Mouse (Mus musculus): ENCODE results near the gene Anxa2. TPM values are rescaled to one million over a fixed set of nuclear protein-coding genes. Genes with fewer than 3 reads are reported as not detected.
A peak's percentile ranks its signal among the peaks of the same experiment; 100 is the strongest.

The Anxa2 gene
- total RNA-seq (2021), result 100 to 1,000 TPM; 251 to 268 TPM

DNA sequence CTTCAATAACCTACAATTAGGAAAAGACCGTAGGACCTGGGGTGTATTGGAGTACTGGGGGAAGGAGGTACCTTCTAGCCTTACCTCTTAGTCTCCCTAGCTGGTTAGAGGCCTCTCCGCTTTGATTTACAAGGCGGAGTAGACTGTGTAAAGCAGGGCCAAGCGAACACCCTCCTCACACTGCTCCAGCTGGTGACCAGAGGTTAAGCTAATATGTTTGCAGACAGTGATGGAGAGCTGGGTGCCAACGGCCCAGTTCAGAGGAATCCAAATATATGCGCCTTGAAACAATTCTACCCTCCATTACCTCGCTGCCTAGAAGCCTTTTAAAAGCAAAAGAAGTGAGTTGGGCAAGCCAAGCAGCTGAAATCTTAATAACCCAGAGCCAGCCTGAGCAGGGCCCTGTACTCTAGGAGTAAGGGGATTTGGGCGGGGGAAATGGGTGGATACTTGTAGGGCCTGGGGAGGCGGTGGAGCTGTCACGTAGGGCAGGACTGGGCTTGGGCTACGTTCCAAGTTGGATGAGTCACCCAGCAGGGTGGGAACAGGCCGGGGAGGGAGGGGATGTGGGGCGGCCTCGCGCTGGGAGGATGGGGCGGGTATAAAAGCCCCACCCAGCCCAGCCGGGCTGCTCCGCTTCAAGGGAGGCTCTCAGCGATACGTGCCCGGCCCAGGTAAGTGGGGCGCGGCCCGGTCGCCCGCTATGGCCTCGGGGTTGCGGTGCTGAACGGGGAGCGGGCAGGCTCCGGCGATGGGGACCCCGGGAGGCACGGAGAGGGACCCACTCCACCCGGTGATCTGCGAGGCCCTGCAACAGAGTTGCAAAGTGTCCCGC lies at the start of gene Anxa2:
TSS of gene Anxa2 (plus strand) at position 555 of the 835 bp plus-strand sequence.
- peak; percentile 97 for DNase-seq

DNA sequence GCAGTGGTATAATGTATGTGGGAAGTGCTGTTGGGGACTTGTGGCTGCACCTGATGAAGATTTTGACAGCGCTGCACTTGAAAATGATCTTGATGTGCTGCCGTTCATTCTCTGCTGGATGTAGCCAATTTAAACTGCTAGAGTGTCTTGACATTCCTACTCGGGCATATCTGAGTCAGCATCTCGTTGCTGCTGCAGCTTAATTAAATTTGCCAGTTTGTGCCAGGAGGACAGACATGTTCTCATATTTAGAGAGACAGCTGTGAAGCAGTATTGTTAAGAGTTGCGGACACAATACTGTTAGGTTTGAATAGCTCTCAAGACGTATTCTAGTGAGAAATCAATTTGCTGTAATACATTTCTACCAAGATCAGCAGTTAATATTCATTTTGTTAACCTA lies 48.7 kb upstream of the Anxa2 start:
- DNase-seq, result no peak

DNA sequence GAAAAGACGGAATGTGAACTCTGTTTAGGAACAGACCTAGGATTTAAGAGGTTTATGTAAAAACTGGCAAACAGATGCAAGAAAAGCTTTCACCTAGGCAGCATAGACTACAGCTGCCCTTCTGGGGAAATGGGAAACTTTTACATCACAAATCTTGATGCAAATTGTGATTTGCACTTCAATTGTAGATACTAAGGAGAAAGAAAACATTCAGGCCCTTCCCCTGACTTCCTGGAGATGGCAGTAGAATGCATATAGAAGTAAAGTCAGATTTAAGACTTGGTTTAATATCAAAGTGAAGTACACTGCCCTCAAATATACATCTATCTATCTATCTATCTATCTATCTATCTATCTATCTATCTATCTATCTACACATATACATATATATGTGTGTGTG lies 33.9 kb upstream of the Anxa2 start:
- no peak for DNase-seq

DNA sequence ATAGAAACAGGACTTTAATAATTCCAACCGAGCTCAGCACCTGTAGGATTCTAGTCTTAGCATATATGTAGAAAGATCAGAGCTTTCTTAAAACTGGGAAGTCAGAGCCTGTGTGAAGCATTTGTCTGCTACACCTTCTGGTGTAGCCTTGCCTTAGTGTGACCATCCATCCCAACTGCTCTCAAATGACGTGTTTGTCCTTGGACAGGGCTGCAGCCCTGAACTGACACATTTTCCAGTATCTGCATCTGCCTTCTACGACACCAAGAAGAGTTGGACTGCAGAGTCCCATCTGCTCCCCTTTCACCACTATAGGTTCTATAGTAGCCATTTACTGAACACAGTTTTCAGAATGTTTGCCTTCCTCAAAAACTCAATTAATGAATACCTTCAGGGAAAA lies 22.9 kb upstream of the Anxa2 start:
- DNase-seq, result no peak

DNA sequence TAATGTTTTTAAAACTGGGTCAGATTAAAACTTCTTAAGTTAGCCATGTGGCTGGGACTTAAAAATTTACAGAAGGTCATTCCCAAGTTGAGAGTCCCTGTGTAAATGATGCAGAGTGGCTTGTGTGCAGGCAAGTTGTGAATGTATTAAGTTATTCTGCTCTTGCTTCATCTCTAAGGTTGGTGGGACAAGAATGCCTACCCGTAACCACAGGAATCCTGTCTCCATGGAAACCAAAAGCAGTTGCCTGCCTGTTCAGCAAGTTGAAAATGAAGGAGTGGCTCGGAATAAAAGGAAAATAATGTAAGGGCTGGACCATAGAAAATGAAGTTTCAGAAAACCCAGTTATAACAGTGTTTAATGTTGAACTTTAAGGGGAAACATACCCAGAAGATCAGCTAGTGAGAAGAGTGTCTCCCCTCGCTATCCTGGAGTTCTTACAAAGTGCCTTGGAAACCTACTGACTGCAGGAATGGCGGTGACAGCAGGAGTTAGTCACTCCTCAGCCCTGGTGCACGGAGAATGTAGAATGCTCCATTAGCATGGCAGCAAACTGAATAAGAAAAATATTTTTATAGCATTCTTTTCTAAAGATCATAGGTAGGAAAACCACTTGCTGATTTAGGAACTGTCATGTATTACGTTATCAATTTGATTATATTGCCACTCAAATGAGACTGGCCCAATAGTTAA lies 21.4 kb upstream of the Anxa2 start:
- DNase-seq, result no peak

DNA sequence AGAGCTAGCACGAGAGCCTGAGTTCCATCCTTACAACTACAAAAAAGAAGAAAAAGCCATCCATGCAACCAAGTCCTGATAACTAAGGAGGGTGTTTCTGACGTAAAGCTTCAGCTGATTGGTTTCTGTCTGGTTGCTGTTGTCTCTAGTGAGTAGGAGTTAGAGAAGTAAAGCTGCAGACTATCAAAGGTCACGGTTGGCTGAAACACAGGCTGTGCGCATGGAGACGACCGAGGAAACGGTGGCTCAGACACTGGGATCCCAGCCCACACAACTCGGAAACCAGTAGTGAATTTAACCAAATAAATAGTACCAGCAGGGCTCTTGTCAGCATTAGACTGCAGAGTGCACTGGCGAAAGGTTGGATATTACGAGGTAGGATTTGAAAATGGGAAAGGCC lies 18.2 kb upstream of the Anxa2 start:
- no peak for DNase-seq

DNA sequence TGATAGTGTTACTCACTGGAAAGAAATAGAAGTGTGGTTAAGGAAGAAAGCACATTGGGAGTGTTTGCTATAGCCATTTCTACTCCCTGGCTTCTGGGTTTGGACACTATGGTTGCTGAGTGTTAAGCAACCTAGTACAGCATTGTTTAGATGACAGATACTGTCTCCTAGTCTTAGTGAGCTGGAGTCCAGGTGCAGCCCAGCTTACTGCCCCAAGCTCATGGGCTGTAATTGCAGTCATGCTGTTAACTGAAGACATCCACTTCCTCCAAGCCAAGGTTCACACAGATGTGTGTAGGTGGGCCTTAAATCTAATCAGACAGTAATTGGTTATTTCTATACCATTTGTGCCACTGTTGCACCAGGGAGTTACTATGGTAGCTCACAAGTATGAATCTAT lies 17.8 kb upstream of the Anxa2 start:
- DNase-seq, result no peak

DNA sequence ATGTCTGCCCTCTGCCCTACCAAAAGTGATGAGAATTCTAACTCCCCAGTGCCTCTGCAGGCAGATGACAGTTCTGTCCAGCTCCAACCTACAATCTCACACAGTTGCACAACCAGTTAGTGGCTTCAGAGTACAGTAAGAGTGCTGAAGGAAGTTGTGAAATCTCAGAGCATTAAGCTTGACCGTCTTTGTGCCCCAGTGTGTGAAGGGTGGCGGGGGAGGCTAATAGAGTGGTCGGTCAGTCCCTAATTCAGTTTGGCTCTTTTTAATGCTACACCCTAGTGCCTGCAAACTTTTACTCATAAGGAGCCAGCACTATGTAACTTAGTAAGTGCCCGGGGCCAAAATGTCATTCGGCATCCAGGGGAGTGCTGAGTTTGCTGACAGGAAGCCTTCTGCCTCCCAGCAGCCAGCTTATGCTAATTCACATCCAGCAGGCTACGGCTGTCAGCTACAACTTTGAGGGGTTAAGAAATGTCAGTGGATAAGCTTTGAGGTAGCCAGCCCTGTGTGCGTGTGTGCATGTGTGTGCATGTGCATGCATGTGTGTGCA lies 13.5 kb upstream of the Anxa2 start:
- peak; percentile 28 for DNase-seq

DNA sequence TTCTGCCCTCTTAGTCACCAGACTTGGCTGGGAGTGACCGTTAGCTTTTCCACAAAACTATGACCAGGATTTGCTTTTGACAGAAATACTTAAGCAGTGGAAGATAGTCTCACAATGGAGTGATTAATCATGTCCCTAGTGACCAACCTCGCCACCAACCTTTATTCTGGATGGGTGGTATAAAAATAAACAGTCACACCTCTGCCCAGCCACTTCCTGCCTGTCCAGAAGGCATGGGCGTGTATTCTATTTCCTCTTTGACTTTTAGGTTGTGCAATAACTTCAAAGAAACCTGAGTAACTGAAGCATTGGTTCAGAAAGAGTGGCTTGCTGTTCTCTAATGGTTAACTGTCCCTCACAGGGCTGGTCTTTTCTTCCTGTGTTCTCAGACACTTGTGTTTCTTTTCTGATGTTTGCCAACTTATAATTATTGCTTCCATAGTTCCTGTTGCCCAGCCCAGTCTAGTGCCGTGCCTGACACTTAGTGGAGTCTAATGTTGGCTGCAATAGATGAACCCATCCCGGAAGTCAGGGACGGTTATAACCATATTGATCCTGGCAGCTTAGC lies 10.9 kb upstream of the Anxa2 start:
- no peak for DNase-seq

DNA sequence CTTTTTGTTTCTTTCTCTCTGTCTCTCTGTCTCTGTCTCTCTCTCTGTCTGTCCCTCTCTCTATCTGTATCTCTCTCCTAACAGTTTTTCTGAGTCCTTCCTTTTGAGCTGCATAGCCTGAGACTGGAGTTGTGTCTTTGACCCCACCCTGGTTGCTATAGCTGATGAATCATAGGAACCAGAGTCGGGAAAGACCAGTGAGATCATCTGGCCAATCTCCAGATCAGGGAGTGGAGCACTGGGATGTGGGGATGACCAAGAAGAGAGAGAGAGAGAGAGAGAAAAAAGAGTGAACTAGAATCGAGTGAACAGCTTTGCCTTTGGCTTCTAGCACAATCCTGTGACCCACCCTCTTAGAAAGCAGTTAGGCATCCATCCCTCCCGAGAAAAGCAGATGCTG lies 10.2 kb upstream of the Anxa2 start:
- peak; percentile 69 for DNase-seq

DNA sequence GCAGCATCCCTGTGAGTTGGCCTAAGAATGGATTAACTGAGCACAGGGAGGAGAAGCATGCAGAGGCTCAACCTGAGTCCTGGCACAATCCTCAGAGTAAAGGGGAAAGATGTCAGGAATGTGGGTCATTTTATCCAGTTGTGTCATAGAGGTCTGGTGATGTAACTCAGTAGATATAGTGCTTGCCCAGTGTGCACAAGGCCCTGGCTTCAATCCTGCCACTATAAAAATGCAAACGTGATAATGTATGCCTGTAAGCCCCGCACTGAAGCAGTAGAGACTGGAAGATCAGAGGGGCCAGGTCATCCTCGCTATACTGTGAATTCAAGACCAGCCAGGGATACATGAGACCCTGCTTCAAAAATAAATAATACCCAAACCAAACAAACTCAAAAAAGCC lies 4.6 kb upstream of the Anxa2 start:
- DNase-seq, result no peak

DNA sequence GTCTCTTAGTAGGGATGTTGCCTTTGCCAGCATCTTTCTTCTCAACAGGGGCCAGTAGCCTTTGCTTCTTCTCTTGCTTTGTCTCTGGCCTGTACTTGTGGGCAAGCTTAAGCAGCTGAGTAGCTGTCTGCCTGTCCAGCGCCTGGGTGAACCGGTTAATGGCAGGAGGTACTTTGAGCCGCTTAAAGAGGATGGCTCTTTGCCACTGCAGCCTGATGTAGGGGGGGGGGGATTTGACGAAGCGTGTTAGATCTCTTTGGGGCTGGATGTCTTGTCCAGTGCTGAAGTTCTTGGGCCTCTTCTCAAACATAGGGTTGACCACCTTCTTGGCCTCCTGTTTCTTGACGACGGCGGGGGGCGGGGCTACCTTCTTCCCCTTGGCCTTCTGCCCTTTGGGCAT lies 2.8 kb upstream of the Anxa2 start:
- no peak for DNase-seq

DNA sequence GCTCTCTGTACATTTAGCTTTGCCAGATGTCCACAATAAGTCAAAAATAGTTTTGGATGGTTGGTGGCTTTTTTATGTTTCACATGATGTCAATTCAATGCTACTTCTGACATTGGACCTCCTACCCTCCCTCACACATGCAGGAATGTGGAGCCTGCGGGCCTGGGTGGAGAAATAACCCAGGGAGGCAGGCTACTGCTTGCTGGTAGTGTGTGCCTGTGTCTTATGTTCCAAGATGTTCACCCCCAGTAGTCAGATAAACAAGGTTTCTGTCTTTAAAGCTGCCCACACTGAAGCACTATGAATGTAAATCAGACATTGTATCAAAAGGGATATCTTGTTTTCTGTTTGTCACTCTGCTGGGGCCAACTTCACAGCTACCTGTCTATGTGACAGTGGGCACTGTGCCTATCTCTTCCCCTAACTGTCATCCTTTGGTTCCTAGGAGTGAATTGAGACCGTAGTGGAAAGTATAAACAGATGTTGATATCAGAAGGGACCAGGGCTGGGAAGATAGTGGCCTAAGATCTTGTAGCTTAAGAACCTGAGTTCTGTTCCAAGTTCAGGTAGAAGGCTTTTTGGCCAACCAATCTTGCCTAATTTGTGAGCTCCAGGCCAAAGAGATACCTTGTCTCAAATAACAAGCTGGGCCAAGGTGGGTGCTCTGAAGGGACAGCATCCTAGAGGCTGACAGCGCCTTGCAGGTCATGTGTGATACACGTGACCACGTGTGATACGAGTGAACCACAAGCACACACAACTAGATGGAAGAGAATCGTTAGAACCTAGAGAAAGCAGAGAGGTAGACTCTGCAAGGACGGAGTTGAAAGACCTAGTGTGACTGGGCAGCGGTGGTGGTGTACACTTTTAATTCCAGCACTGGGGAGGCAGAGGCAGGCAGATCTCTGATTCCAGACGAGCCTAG lies 1.3 kb upstream of the Anxa2 start:
- no peak for DNase-seq

DNA sequence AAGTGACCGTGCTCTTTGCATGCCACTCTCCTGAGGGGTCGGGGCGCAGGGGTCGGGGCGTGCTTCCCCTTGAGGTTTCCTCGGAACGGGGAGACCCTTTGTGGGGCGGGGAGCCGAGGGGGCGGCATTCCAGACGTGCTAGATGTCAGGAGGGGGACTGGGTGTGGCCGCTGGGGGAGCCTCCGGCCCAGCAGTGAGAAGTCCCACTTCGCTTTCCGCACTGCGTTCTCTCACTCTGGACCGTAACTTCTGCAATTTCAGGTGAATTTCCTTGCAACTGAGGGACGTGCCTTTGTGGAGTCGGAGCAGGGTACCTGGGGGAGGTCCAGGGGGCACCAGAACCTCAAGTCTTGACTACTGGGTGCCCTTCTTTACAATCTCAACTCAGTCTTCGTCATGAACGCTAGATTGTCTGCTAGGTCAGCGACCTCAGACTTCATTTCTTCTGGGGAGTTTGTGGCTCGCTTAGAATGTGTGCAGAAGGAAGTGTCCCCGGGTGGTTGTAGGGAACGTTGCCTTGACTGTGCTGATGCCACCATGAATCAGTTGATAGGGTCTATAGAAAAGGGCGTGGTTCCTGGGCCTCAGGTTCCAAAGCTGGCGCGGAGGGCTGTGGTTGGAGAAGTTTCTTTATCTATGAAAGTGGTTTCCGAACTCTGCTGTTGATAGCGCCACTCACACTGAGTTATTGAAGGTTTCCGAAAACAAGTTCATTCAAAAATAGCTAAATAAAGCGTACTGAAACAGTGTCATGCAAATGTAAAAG lies 664 bp downstream of the Anxa2 start:
- peak; percentile 61 for DNase-seq

DNA sequence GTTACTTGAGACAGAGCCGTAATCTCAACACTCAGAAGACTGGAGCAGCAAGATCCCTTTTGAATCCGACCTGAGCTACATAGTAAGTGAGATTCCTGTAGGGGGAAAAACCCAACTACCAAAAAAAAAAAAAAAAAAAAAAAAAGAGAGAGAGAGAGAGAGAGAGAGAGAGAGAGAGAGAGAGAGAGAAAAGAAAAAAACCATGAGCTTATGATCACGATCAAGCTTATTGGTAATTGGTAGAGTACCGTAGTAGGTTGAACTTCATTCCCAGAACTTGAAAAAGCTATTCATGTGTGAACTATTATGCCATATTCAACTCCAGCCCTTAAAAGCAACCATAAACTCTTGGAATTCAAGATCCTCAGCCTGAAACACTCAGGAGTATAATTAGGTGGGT lies 1.3 kb downstream of the Anxa2 start:
- no peak for DNase-seq

DNA sequence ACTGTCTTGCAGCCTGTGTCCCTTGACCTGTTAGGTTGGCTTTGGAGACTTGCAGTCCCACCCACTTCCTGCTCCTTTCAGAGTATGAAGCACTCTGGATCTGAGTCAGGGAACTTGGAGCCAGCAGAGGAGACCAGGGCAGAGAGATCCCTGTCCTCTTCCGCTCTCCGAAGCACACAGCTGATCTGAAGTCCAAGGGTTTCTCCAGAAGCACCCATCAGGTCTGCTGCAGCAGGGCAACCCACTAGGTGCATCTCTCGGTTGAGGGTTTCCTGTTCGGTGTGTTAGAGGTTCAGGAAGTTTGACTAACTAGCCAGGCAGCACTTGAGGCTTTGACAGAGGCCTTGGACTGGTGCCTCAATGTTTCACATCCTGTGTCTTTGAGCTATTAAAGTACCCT lies 2.0 kb downstream of the Anxa2 start:
- DNase-seq, result no peak

DNA sequence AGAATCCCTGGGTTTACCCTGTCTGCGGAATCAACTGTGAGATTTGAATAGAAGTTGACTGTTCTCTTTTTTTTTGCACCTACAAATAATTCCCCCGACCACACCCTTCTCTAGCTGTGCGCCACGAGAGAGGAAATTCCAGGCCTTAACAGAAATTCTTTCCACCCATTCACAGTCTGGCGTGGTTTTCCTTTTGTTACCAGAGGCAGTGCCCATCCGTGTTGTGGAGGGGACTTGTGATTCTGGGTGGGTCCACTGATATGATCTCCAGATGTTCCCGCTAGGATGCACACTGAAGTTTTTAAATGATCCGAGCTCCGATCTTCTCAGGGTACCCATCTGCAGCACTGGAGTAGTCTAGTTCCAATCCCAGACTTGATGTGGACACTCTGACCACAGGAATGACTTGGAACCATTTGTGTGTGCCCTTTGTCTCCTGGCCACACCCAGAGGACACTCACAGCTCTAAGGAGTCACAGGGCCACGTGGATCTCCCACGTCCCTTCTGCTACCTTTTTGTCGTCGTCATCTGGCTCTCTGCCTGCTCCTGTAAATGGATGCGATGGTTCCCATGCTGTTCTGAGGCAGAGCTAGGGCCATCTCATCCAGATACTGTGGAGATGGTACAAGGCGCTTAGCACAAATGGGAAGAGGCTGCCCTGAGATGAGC lies 3.1 kb downstream of the Anxa2 start:
- no peak for DNase-seq

DNA sequence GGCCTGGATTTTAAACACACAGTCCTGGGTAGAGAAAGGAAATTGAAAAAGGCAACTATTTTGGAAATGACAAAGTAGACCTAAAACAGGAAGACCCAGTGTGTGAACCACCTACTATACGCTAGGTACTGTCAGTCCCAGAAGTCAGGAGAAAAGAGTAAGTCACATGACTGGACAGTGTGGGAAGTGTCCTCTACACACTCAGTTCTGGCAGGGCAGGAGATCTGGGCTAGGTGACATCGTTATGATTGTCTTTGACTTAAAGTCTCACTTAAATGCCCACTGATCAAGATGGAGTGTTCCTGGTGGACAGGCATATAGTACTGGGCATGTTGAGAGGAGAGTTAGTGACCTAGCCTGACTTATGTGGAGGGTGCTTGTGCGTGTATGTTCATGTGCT lies 3.7 kb downstream of the Anxa2 start:
- no peak for DNase-seq

DNA sequence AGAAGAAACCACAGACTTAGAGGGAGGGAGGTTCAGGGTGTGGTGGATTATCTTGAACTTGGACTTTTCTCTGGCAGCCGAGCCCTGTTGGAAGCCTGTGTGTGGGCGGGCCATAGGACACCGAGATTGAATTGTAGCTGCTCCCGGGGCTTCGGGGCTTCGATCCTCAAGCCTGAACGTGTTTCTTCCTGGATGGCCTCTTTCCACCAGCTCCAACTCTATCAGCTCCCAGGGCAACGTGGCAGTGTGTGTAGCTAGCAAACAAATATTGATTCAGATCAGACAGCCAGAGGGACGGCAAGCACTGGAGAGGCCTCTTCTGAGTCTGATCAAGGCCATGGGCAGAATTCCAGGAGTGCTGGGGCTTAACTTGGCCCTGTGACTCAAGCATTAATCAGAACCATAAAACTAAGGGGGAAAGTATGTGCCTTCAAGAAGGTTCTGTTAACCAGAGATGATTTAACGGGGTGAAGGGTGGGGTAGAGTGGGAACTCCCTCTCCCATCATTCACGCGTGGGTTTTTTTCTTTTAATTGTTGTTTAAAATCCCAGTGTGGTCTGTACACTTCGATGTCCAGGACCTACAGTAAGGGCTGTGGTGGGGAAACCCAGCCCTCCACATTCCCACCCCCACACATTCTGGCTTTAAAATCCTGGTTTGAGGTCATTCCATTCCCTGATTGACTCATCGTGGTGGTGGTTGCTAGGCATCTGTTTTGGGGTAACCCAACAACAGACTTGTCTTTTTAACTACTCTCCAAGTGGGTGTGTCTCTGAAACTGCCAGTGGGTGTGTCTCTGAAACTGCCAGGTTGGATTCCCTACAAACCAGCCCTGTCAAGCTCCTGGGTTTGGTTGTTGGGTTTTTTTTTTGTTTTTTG lies 4.6 kb downstream of the Anxa2 start:
- peak; percentile 79 for DNase-seq

DNA sequence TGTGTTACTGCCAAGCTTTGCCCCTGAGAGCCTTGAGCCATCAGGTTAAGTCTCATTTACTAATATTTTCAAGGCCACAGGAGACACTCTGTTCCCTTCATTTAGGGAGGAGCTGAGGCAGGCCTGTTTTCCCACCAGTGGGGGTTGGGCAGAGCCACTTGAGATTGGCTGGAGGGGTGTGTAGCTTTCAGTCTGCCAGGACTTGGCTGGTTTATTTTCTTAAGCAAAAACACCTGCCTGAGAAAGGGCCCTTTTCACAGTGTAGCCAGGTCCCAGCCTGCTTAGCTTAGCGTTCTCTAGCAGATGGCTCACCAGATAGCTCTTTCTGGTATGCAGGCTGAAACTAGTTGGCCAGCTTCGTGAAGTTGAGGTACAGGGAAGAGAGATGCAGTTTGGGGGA lies 5.6 kb downstream of the Anxa2 start:
- DNase-seq, result peak; percentile 64

Measured in heart, postnatal 4 days (tissue).